Comparison of ENCODE assay signal across 7 mouse cellular contexts in the genomic region with DNA sequence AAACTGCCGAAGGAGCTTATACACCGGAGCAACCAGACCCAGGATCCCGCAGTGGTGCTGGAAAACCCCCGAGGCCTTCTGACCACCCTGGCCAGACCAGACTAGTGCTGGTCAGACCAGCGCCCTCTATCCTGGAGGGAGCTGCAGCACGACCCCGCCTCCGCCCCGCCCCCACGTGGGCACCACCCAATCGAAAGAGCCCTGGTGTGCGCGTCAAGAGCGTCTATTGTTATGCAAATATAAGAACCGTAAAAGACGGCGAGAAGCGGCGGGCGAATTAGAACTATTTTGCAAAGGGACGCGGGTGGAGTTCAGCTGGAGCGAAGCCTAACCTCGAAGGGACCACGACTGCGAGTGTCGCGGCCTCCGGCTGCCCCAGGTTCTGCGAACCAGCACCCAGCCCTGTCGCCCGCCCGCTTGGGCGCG. TPM values are rescaled to one million over a fixed set of nuclear protein-coding genes. Genes with fewer than 3 reads are reported as not detected.
DNase-seq lines count a peak whose midpoint lies in the region; ATAC-seq and TF ChIP-seq lines count a peak whose summit lies in the region.

Gene Nrarp (plus strand): TSS at position 281 of the 426 bp plus-strand sequence.

- under 1% methylated on average over 35 of the region's 35 CpGs for WGBS in embryonic facial prominence, embryonic 13.5 days
- WGBS in heart, adult 2 months, result under 1% methylated on average over 35 of the region's 35 CpGs
- under 1% methylated on average over 35 of the region's 35 CpGs for WGBS in limb, embryonic 12.5 days
- WGBS in midbrain, embryonic 15.5 days, result under 1% methylated on average over 35 of the region's 35 CpGs

- no peaks in the 10 kb centered on the region for H3K36me3 ChIP-seq in embryonic facial prominence, embryonic 13.5 days
- no peaks in the 10 kb centered on the region for H3K36me3 ChIP-seq in heart, adult 2 months (ENCODE audit: control insufficient read depth, insufficient read depth, low read length)
- no peaks in the 10 kb centered on the region for H3K36me3 ChIP-seq in limb, embryonic 12.5 days
- H3K36me3 ChIP-seq in midbrain, embryonic 15.5 days (replicated peaks), result no peaks in the 10 kb centered on the region

- intact Hi-C loops in heart, adult 2 months (cut with DNase I), result loop anchor here (1.0 to 5.0 kb wide), 2 partner anchors 16 to 38 kb away; partner anchors contain the start of gene Tor4a

- H3K9ac ChIP-seq in embryonic facial prominence, embryonic 13.5 days, result peak within 1 kb of the TSS; percentile 67
- peak within 1 kb of the TSS; percentile 57 for H3K9ac ChIP-seq in heart, adult 2 months (ENCODE audit: low read depth, low read length)
- peak within 1 kb of the TSS; percentile 54 for H3K9ac ChIP-seq in limb, embryonic 12.5 days (replicated peaks)
- H3K9ac ChIP-seq in midbrain, embryonic 15.5 days, result peak within 1 kb of the TSS; percentile 53

- DNase-seq in adrenal gland, postnatal 36 days, result peak; percentile 94 to 96
- DNase-seq in heart, adult 2 months, result peak; percentile 93 to 94
- DNase-seq in kidney, adult 8-10 months, result peak; percentile 92
- DNase-seq in spleen, adult 18-20 months, result peak; percentile 91 to 93

- no peaks in the 10 kb centered on the region for H3K79me2 ChIP-seq in heart, adult 2 months (replicated peaks; ENCODE audit: control insufficient read depth, insufficient read depth, low read length)

- H3K27me3 ChIP-seq in embryonic facial prominence, embryonic 13.5 days, result peaks cover 100% of the 10 kb centered on the region
- no peaks in the 10 kb centered on the region for H3K27me3 ChIP-seq in heart, adult 2 months (ENCODE audit: control insufficient read depth, insufficient read depth, low read length)
- H3K27me3 ChIP-seq in limb, embryonic 12.5 days, result peaks cover 76% of the 10 kb centered on the region
- H3K27me3 ChIP-seq in midbrain, embryonic 15.5 days (replicated peaks), result no peaks in the 10 kb centered on the region

- peak within 1 kb of the TSS; percentile 87 for H3K4me2 ChIP-seq in embryonic facial prominence, embryonic 13.5 days
- peak within 1 kb of the TSS; percentile 86 for H3K4me2 ChIP-seq in limb, embryonic 12.5 days
- H3K4me2 ChIP-seq in midbrain, embryonic 15.5 days, result peak within 1 kb of the TSS; percentile 77

- H3K27ac ChIP-seq in embryonic facial prominence, embryonic 13.5 days, result peak within 1 kb of the TSS; percentile 81
- peak within 1 kb of the TSS; percentile 89 for H3K27ac ChIP-seq in heart, adult 2 months
- peak within 1 kb of the TSS; percentile 67 for H3K27ac ChIP-seq in limb, embryonic 12.5 days
- peak within 1 kb of the TSS; percentile 79 for H3K27ac ChIP-seq in midbrain, embryonic 15.5 days

- peak; percentile 70 for TF ChIP-seq CTCF in heart, adult 2 months (IDR thresholded peaks at IDR 0.05)

- peaks cover 49% of the 10 kb centered on the region for H3K4me1 ChIP-seq in embryonic facial prominence, embryonic 13.5 days
- H3K4me1 ChIP-seq in heart, adult 2 months (ENCODE audit: control insufficient read depth, insufficient read depth, low read length), result peaks cover 30% of the 10 kb centered on the region
- H3K4me1 ChIP-seq in limb, embryonic 12.5 days (replicated peaks), result peaks cover 67% of the 10 kb centered on the region
- peaks cover 52% of the 10 kb centered on the region for H3K4me1 ChIP-seq in midbrain, embryonic 15.5 days

- peak; percentile 68 for ATAC-seq in embryonic facial prominence, embryonic 13.5 days (ENCODE audit: insufficient number of reproducible peaks, insufficient read depth, low FRiP score, low TSS enrichment, low read depth)
- ATAC-seq in limb, embryonic 12.5 days (ENCODE audit: insufficient number of reproducible peaks, insufficient read depth, low FRiP score, low TSS enrichment, low read depth), result peak; percentile 68; the same call in 1 of the 2 replicates
- ATAC-seq in midbrain, embryonic 15.5 days (replicated peaks), result peak; percentile 91

- TF ChIP-seq POLR2A in heart, adult 2 months (IDR thresholded peaks at IDR 0.05; ENCODE audit: insufficient read depth, low read depth, low read length), result peak; percentile 98

- H3K4me3 ChIP-seq in embryonic facial prominence, embryonic 13.5 days, result peak within 1 kb of the TSS; percentile 58
- H3K4me3 ChIP-seq in heart, adult 2 months, result peak within 1 kb of the TSS; percentile 61
- peak within 1 kb of the TSS; percentile 58 for H3K4me3 ChIP-seq in limb, embryonic 12.5 days (replicated peaks)
- H3K4me3 ChIP-seq in midbrain, embryonic 15.5 days, result peak within 1 kb of the TSS; percentile 65

- peak; percentile 51; the same call in 1 of the 2 replicates for TF ChIP-seq EP300 in heart, adult 2 months (IDR thresholded peaks at IDR 0.05; ENCODE audit: insufficient read depth, low read depth, low read length)

- no peaks in the 10 kb centered on the region for H3K9me3 ChIP-seq in embryonic facial prominence, embryonic 13.5 days
- no peaks in the 10 kb centered on the region for H3K9me3 ChIP-seq in limb, embryonic 12.5 days
- H3K9me3 ChIP-seq in midbrain, embryonic 15.5 days, result no peaks in the 10 kb centered on the region

RNA-seq across cellular contexts. Expression of gene Nrarp, which starts in this region (rescaled TPM):
- total RNA-seq in adrenal gland, postnatal 36 days (2021), result 1 to 10 TPM; 2.1 to 2.3 TPM
- 15.0 and 16.7 TPM in 2 replicates for polyA plus RNA-seq in embryonic facial prominence, embryonic 13.5 days (2015; fragmentation: Nextera tagmentation; extraction: Ambion mirVana)
- total RNA-seq in heart, adult 2 months (2021), result 1 to 10 TPM; 6.2 to 7.4 TPM
- 10.2 and 11.2 TPM in 2 replicates for polyA plus RNA-seq in heart, adult 2 months (2012; rRNA removed)
- polyA plus RNA-seq in limb, embryonic 12.5 days (2016; fragmentation: Nextera tagmentation; extraction: Ambion mirVana), result 20.6 and 23.1 TPM in 2 replicates
- 15.3 and 18.1 TPM in 2 replicates for polyA plus RNA-seq in midbrain, embryonic 15.5 days (2015; fragmentation: Nextera tagmentation; extraction: Ambion mirVana)

Comparison
In these comparisons a context has a peak if more than half of its experiments do, and no peak if none do; other contexts are left out.
1. Peak in every context shown above with its lines: DNase-seq, ATAC-seq, H3K4me3 ChIP-seq and H3K27ac ChIP-seq.